8 mouse cellular contexts compared by ENCODE assay signal in genomic region chr8:126946444-126946843, GRCm38 (mm10). TPM values are rescaled to one million over a fixed set of nuclear protein-coding genes. Genes with fewer than 3 reads are reported as not detected.
DNase-seq lines count a peak whose midpoint lies in the region; ATAC-seq and TF ChIP-seq lines count a peak whose summit lies in the region.
"Had no signal": no experiment of that assay in that cellular context is flagged by ENCODE, and none has a peak within 500 bp of the region (broad histone marks: within the 10 kb centered on the region; RNA-seq: fewer than 3 reads in every experiment).

No protein-coding gene starts in this region.

- no peak overlapping the region for H3K9ac ChIP-seq in hindbrain, embryonic 12.5 days
- no peak overlapping the region for H3K9ac ChIP-seq in hindbrain, embryonic 11.5 days (ENCODE audit: low read depth, low read length)
- H3K9ac ChIP-seq in ES-E14 (ENCODE audit: insufficient read depth, low read depth, low read length, poor library complexity, severe bottlenecking): peak overlapping the region; percentile 82
- H3K9ac ChIP-seq in embryonic facial prominence, embryonic 12.5 days: no peak overlapping the region
- no peak overlapping the region for H3K9ac ChIP-seq in liver, embryonic 13.5 days

- H3K4me1 ChIP-seq in hindbrain, embryonic 12.5 days: peaks cover 19% of the 10 kb centered on the region
- no peaks in the 10 kb centered on the region; the same call in 1 of the 2 replicates for H3K4me1 ChIP-seq in hindbrain, embryonic 11.5 days (replicated peaks; ENCODE audit: control insufficient read depth, insufficient read depth, low read length)
- peaks cover 0 to 4% of the 10 kb centered on the region in 2 experiments; a peak in 1 of 4 replicates for H3K4me1 ChIP-seq in ES-E14 (ENCODE audit: control insufficient read depth in 2 of 2, insufficient read depth in 2 of 2, low read length in 2 of 2, poor library complexity in 1 of 2)
- peaks cover 14% of the 10 kb centered on the region for H3K4me1 ChIP-seq in embryonic facial prominence, embryonic 12.5 days
- peaks cover 40% of the 10 kb centered on the region for H3K4me1 ChIP-seq in liver, embryonic 13.5 days (replicated peaks)

- in situ Hi-C loops in ES-E14 (cut with MboI; ENCODE audit: low sequenced_read_pairs in 2 of 2, unreplicated experiment in 2 of 2): no loop called here

- peak overlapping the region; percentile 84; the same call in 1 of the 2 replicates for H3K4me2 ChIP-seq in hindbrain, embryonic 12.5 days (replicated peaks)
- H3K4me2 ChIP-seq in hindbrain, embryonic 11.5 days (replicated peaks; ENCODE audit: low read depth, low read length): no peak overlapping the region
- H3K4me2 ChIP-seq in embryonic facial prominence, embryonic 12.5 days (replicated peaks): peak overlapping the region; percentile 97; the same call in 1 of the 2 replicates
- H3K4me2 ChIP-seq in liver, embryonic 13.5 days: peak overlapping the region; percentile 90

- peaks cover 29% of the 10 kb centered on the region for H3K36me3 ChIP-seq in hindbrain, embryonic 12.5 days
- H3K36me3 ChIP-seq in hindbrain, embryonic 11.5 days (ENCODE audit: control insufficient read depth, insufficient read depth, low read length): no peaks in the 10 kb centered on the region
- peaks cover 25% of the 10 kb centered on the region for H3K36me3 ChIP-seq in ES-E14 (ENCODE audit: control insufficient read depth, insufficient read depth, low read length, poor library complexity, severe bottlenecking)
- peaks cover 24% of the 10 kb centered on the region for H3K36me3 ChIP-seq in embryonic facial prominence, embryonic 12.5 days
- H3K36me3 ChIP-seq in liver, embryonic 13.5 days: peaks cover 49% of the 10 kb centered on the region

- DNase-seq in hindbrain, embryonic 11.5 days (ENCODE audit: low spot score): no peak
- DNase-seq in ES-E14 (ENCODE audit: low read depth, low spot score): no peak
- no peak for DNase-seq in liver, embryonic 13.5 days
- no peak for DNase-seq in frontal cortex, postnatal 36 days (ENCODE audit: low spot score in 2 of 2)
- no peak for DNase-seq in urinary bladder, postnatal 4 days (ENCODE audit: low spot score in 2 of 2)

- no peak overlapping the region for H3K4me3 ChIP-seq in hindbrain, embryonic 12.5 days
- no peak overlapping the region for H3K4me3 ChIP-seq in hindbrain, embryonic 11.5 days (ENCODE audit: low read depth, low read length)
- H3K4me3 ChIP-seq in ES-E14 (ENCODE audit: insufficient read depth in 1 of 2, low read depth in 1 of 2, low read length in 2 of 2, poor library complexity in 1 of 2, severe bottlenecking in 1 of 2): peak overlapping the region; percentile 28 to 44; a peak in 2 of 4 replicates
- no peak overlapping the region for H3K4me3 ChIP-seq in embryonic facial prominence, embryonic 12.5 days
- H3K4me3 ChIP-seq in liver, embryonic 13.5 days (replicated peaks): peak overlapping the region; percentile 91; the same call in 1 of the 2 replicates

- no peak overlapping the region for H3K27ac ChIP-seq in hindbrain, embryonic 12.5 days
- H3K27ac ChIP-seq in hindbrain, embryonic 11.5 days (ENCODE audit: low read depth, low read length): no peak overlapping the region
- H3K27ac ChIP-seq in ES-E14 (ENCODE audit: insufficient read depth, low read depth, low read length, poor library complexity, severe bottlenecking): peak overlapping the region; percentile 91
- H3K27ac ChIP-seq in embryonic facial prominence, embryonic 12.5 days: no peak overlapping the region
- 0 out of 2 replicates have a peak overlapping the region, but pooled peaks have one; percentile 63 for H3K27ac ChIP-seq in liver, embryonic 13.5 days

- WGBS in hindbrain, embryonic 12.5 days: 77% methylated on average over 7 of the region's 7 CpGs
- WGBS in hindbrain, embryonic 11.5 days: 84% methylated on average over 7 of the region's 7 CpGs
- 83% methylated on average over 7 of the region's 7 CpGs for WGBS in embryonic facial prominence, embryonic 12.5 days
- 81% methylated on average over 7 of the region's 7 CpGs for WGBS in liver, embryonic 13.5 days (ENCODE audit: insufficient replicate concordance)

- no peak for ATAC-seq in hindbrain, embryonic 12.5 days (ENCODE audit: low FRiP score)
- no peak for ATAC-seq in hindbrain, embryonic 11.5 days (ENCODE audit: low FRiP score)
- ATAC-seq in embryonic facial prominence, embryonic 12.5 days (ENCODE audit: insufficient number of reproducible peaks, insufficient read depth, low FRiP score, low TSS enrichment): no peak
- ATAC-seq in liver, embryonic 13.5 days (ENCODE audit: low read depth): no peak

- H3K9me3 ChIP-seq in hindbrain, embryonic 12.5 days (replicated peaks): no peaks in the 10 kb centered on the region
- H3K9me3 ChIP-seq in hindbrain, embryonic 11.5 days (ENCODE audit: control insufficient read depth, low read length): no peaks in the 10 kb centered on the region
- no peaks in the 10 kb centered on the region for H3K9me3 ChIP-seq in ES-E14 (ENCODE audit: control insufficient read depth, insufficient read depth, low read depth, low read length)
- no peaks in the 10 kb centered on the region for H3K9me3 ChIP-seq in embryonic facial prominence, embryonic 12.5 days
- no peaks in the 10 kb centered on the region for H3K9me3 ChIP-seq in liver, embryonic 13.5 days (replicated peaks)
- H3K9me3 ChIP-seq: limb, embryonic 12.5 days had no signal

- H3K27me3 ChIP-seq in hindbrain, embryonic 12.5 days: no peaks in the 10 kb centered on the region
- no peaks in the 10 kb centered on the region for H3K27me3 ChIP-seq in hindbrain, embryonic 11.5 days (ENCODE audit: control insufficient read depth, insufficient read depth, low read length)
- H3K27me3 ChIP-seq in embryonic facial prominence, embryonic 12.5 days: no peaks in the 10 kb centered on the region
- no peaks in the 10 kb centered on the region for H3K27me3 ChIP-seq in liver, embryonic 13.5 days
- H3K27me3 ChIP-seq: limb, embryonic 12.5 days had no signal

TF ChIP-seq in ES-E14, 5 proteins besides CTCF, POLR2A, EP300 and RAD21:
- no peak for TF ChIP-seq ZC3H11A (IDR thresholded peaks at IDR 0.05; ENCODE audit: borderline replicate concordance, low read depth, low read length)
- peak; percentile 83 for TF ChIP-seq ZNF384 (IDR thresholded peaks at IDR 0.05; ENCODE audit: low read depth, low read length)

RNA-seq across cellular contexts. Expression of gene Tomm20, which starts 0.8 kb away (rescaled TPM):
- polyA plus RNA-seq in hindbrain, embryonic 12.5 days (2016; fragmentation: Nextera tagmentation; extraction: Ambion mirVana): 181 and 182 TPM in 2 replicates
- 235 and 238 TPM in 2 replicates for polyA plus RNA-seq in hindbrain, embryonic 11.5 days (2014; fragmentation: Nextera tagmentation; extraction: Ambion mirVana)
- total RNA-seq in ES-E14 (2012; rRNA removed): 815 and 854 TPM in 2 replicates
- 191 and 200 TPM in 2 replicates for polyA plus RNA-seq in embryonic facial prominence, embryonic 12.5 days (2016; fragmentation: Nextera tagmentation; extraction: Ambion mirVana)
- polyA plus RNA-seq in liver, embryonic 13.5 days (2015; fragmentation: Nextera tagmentation; extraction: Ambion mirVana): 202 and 204 TPM in 2 replicates

RNA-seq across cellular contexts. Expression of gene Rbm34, which starts 24.4 kb away (rescaled TPM):
- polyA plus RNA-seq in hindbrain, embryonic 12.5 days (2016; fragmentation: Nextera tagmentation; extraction: Ambion mirVana): 31.4 and 34.1 TPM in 2 replicates
- polyA plus RNA-seq in hindbrain, embryonic 11.5 days (2014; fragmentation: Nextera tagmentation; extraction: Ambion mirVana): 32.6 and 33.8 TPM in 2 replicates
- 22.4 and 32.5 TPM in 2 replicates for total RNA-seq in ES-E14 (2012; rRNA removed)
- 31.3 and 35.4 TPM in 2 replicates for polyA plus RNA-seq in embryonic facial prominence, embryonic 12.5 days (2016; fragmentation: Nextera tagmentation; extraction: Ambion mirVana)
- polyA plus RNA-seq in liver, embryonic 13.5 days (2015; fragmentation: Nextera tagmentation; extraction: Ambion mirVana): 16.5 and 19.2 TPM in 2 replicates

Comparison
In these comparisons a context has a peak if more than half of its experiments do, and no peak if none do; other contexts are left out.
1. H3K27ac ChIP-seq: peak in ES-E14 (single experiment) and liver, embryonic 13.5 days (single experiment); none in hindbrain, embryonic 12.5 days (single experiment), hindbrain, embryonic 11.5 days (single experiment) and embryonic facial prominence, embryonic 12.5 days (single experiment).
2. H3K4me3 ChIP-seq: peak in ES-E14 (2 of 2) and liver, embryonic 13.5 days (single experiment); none in hindbrain, embryonic 12.5 days (single experiment), hindbrain, embryonic 11.5 days (single experiment) and embryonic facial prominence, embryonic 12.5 days (single experiment).